Mouse (Mus musculus): ENCODE data around the gene Lrp5.

The Lrp5 gene

GRCm38 (mm10) chr19:3549263-3549662, 137.1 kb downstream of the Lrp5 start:
- DNase-seq = no peak

GRCm38 (mm10) chr19:3548311-3548710, 138.1 kb downstream of the Lrp5 start:
- DNase-seq = no peak

GRCm38 (mm10) chr19:3544995-3545394, 141.4 kb downstream of the Lrp5 start:
- DNase-seq = no peak

DNA sequence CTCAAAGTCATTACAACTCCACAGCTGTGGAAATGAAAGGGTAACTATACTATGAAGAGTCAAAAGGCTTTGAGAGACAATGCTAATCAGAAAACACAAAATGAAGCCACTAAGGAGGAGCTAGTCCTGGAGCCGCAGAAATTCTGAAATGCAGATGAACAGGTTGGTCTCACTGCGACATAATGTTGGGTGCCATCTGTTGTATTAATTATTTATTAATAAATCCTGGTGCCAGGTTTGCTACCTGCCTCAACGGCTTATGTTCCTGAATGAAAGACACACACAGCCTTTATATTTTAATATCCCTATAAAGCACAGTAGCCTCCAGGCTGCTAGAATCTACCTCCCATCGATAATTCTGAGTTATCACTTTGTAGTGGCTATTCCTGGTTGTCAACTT, 143.8 kb downstream of the Lrp5 start:
- DNase-seq = no peak

GRCm38 (mm10) chr19:3540997-3541396, 145.4 kb downstream of the Lrp5 start:
- DNase-seq = no peak

DNA sequence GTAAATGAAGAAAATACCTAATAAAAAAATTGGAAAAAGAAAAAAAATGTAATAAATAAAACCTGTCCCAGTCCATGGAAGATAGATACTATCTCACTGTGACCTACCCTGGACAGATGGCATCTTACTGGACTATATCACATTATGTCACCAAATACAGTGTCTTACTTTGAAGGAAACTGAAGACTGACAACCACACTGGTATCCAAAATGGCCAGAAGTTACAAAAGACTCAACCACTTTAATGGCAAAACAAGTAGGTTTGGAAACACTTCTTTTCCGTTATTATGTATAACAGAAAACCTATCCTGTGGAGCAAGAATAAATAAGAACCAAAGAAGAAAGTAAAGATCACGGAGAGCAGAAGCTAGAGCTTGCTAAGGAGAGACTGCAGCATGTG, 146.1 kb downstream of the Lrp5 start:
- no peak for DNase-seq

GRCm38 (mm10) chr19:3539456-3539855, 146.9 kb downstream of the Lrp5 start:
- DNase-seq = no peak

GRCm38 (mm10) chr19:3537658-3538057, 148.7 kb downstream of the Lrp5 start:
- DNase-seq = no peak

DNA sequence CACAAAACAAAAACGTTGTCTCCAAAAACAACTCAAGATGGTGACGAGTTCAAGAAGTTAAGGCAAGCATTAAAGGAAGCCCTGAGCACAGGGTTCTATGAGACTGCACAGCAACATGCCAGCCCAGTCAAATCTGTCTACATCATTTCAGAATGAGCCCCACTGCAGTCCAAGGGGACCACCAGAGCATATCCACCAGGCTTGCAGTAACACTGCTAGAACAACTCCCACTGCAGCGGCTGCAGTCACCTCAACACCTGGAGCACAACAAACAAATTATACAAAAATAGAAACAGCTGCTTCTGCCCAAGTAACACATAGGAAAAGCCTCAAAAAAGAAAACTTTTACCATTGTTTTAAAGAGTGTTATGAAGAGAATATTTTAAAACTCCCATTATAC, 151.4 kb downstream of the Lrp5 start:
- no peak for DNase-seq
